Mouse (Mus musculus) neutrophil, adult 5-6 weeks (primary cell): ENCODE measurements around the gene Gm28171. TPM values are rescaled to one million over a fixed set of nuclear protein-coding genes. Genes with fewer than 3 reads are reported as not detected.
"Not testable (repeated sequence)": the region's sequence is repeated elsewhere in the genome, so short reads cannot be mapped to it uniquely, and the experiment has no call there.

Experiments
- ATAC-seq: fragments of 151-379, 151-347 bp; 2 replicates; pipeline ENCODE4 v1.8.0; 2017; ENCODE audit warnings: mild to moderate bottlenecking, moderate TSS enrichment; ENCODE audit not compliant: insufficient number of reproducible peaks, poor library complexity, low FRiP score, severe bottlenecking; ENCODE audit errors: extremely low read depth
- total RNA-seq: library from RNA; stranded (forward); fragments of 200-1000 nt; gene quantifications from 2 replicates; pipeline ENCODE4 v1.2.3, GENCODE M21; 2017

Gm28171 gene
- total RNA-seq: not detected in 2 replicates

DNA sequence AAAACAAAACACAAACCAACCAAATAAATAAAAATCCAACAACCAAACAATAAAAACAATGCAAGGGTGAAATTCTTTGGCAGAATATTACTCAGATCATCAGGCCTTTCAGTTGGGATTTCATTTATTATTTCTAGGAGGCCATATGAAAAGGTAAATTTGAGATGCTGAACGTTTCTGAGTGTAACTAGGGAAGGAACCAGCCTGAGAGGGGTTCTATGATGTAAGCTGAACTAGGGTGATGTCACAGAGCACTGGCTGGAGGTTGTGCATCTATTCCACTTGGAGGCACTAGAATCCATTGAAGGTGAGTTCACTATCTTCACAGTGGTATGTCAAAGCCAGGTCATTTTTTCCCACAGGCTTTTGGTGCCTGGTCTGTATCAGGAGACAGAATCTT is at the start of gene Gm28171:
Gene Gm28171, plus strand, starts transcription at position 301 of the 400 bp plus-strand sequence.
- ATAC-seq: not testable (repeated sequence)

Other genes starting within 250 kb of the Gm28171 start
- not detected in 2 replicates for gene Gm21854, start 136.4 kb upstream of the Gm28171 start, total RNA-seq
- gene Gm20914, start 67.4 kb upstream of the Gm28171 start, total RNA-seq: not detected in 2 replicates
- gene Gm21778, start 149.1 kb downstream of the Gm28171 start, total RNA-seq: not detected in 2 replicates